Mouse (Mus musculus): ENCODE results near the gene Cts7.

- TF ChIP-seq CTCF (IDR thresholded peaks at IDR 0.05; ENCODE audit: borderline replicate concordance, control insufficient read depth, extremely low read depth, insufficient read depth, low read length, poor library complexity) (no peak), POLR2A (IDR thresholded peaks at IDR 0.05; ENCODE audit: control insufficient read depth, extremely low read depth, insufficient read depth, low read length, poor library complexity) (no peak)
Observed at GRCm38 (mm10) chr13:61358097-61358496, at the start of gene Cts7.
